Mouse (Mus musculus): ENCODE results near the gene Il1f8. TPM values are rescaled to one million over a fixed set of nuclear protein-coding genes. Genes with fewer than 3 reads are reported as not detected.

Gene Il1f8
- polyA plus RNA-seq, 1 experiment = not detected

DNA sequence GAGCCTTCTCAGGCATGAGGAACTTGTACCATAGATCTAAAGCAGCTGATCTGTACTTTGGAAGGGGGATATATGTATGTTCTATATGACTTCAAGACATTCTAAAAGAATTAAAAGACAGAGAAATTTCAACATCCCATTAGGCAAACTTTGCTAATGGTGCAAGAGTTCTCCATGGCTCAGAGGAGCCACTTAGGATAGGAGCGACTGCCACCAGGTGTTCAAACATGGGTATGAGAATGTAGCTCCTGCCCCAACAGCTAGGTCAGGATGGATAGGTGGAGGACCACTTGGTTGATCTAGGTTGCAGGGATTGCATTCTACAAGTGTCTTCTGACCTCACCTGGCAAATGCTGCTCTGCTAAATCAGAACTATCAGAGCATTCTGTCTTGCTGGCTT lies 35.2 kb downstream of the Il1f8 start:
- no peaks in the 10 kb centered on the region for H3K36me3 ChIP-seq (ENCODE audit: control insufficient read depth)
- H3K4me1 ChIP-seq (ENCODE audit: control insufficient read depth) = no peaks in the 10 kb centered on the region
- H3K27me3 ChIP-seq (ENCODE audit: control insufficient read depth) = no peaks in the 10 kb centered on the region
- no peak overlapping the region for H3K4me3 ChIP-seq (replicated peaks)
- no peaks in the 10 kb centered on the region for H3K9me3 ChIP-seq (ENCODE audit: control insufficient read depth, low read length)
- TF ChIP-seq TAL1 (IDR thresholded peaks at IDR 0.05; ENCODE audit: low read length) = no peak
- TF ChIP-seq GATA1 (IDR thresholded peaks at IDR 0.05; ENCODE audit: low read length) = no peak

Other genes with a start within 250 kb of the Il1f8 start
- not detected in 2 replicates for gene Hnmt, start 103.8 kb upstream of the Il1f8 start, polyA plus RNA-seq (2012)
- gene Tbpl2, start 56.6 kb upstream of the Il1f8 start, polyA plus RNA-seq (2012) = not detected in 2 replicates
- not detected in 2 replicates for gene Il1f9, start 33.3 kb downstream of the Il1f8 start, polyA plus RNA-seq (2012)
- not detected in 2 replicates for gene Il1f6, start 62.3 kb downstream of the Il1f8 start, polyA plus RNA-seq (2012)
- not detected in 2 replicates for gene Il1f5, start 123.8 kb downstream of the Il1f8 start, polyA plus RNA-seq (2012)
- gene Il1f10, start 138.0 kb downstream of the Il1f8 start, polyA plus RNA-seq (2012) = not detected in 2 replicates
- gene Il1rn, start 183.7 kb downstream of the Il1f8 start, polyA plus RNA-seq (2012) = not detected in 2 replicates
- 0.51 and 0.54 TPM in 2 replicates for gene Psd4, start 214.4 kb downstream of the Il1f8 start, polyA plus RNA-seq (2012)